Mouse (Mus musculus) stomach, postnatal 0 days (tissue): ENCODE results near the gene Palld.

Experiments
- CTCF ChIP-seq: IDR thresholded peaks from 2 replicates; pipeline ENCODE4 v1.5.1; 2016; ENCODE audit warnings: antibody characterized with exemption, low read depth, mild to moderate bottlenecking, moderate library complexity
- EP300 ChIP-seq: optimal IDR thresholded peaks from 2 replicates; pipeline ENCODE3; 2016; ENCODE audit warnings: antibody characterized with exemption

DNA sequence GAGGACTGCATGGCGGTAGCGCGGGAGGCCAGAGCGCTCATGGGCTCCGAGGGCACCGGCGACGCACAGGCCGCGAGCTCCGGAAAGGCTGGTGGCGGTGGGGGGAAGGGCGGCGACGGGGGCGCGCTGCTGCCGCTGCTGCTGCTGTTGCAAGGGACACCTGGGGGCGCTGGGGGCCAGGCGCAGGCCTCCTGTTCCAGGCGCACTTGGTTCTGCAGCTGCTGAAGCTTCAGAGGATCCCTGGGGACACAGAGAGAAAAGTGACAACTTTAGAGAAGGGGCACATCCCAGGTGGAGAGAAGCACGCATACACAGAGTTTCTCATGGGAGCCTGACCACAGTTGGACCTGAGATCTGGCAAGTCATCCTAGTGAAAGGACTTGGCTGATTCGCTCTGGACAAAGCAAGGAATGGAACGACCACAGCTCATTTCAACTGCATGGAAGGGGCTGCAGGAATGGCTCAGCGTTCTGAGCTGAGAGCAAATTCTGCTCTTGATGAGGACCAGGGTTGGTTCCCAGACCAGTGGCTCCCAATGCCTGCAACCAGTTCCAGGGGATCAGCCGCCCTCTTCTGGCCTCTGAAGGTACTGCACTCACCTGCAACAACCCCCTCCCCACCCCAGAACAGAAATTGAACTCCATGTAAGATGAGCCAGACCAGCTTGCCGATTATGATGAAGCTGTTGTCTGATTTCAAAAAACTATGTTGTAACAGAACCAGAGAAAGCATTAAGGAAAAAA is 352.3 kb downstream of the Palld start:
- TF ChIP-seq CTCF (peak; percentile 62), EP300 (no peak)
